Mouse (Mus musculus) lung, postnatal 0 days (tissue): ENCODE data around the gene Sh3bp4. TPM values are rescaled to one million over a fixed set of nuclear protein-coding genes. Genes with fewer than 3 reads are reported as not detected.

Source experiments
- ATAC-seq: fragments of 200-750 bp; cut with Nextera tagmentation; 2 replicates; pipeline ENCODE4 v1.8.0; 2017; ENCODE audit warnings: moderate library complexity
- DNase-seq: peaks from one replicate; pipeline ENCODE4 v3.0.0-alpha.2; 2016; ENCODE audit warnings: low spot score
- H3K27ac ChIP-seq: fragments of 300-500 bp; sonication (generic); 2 replicates; pipeline ENCODE4 v1.5.1; 2014; ENCODE audit warnings: antibody characterized with exemption, mild to moderate bottlenecking, low read length, mixed read lengths
- H3K27me3 ChIP-seq: fragments of 300-500 bp; sonication (generic); replicated peaks from 2 replicates; pipeline ENCODE4 v1.6.1; 2014; ENCODE audit warnings: low read length, mixed read lengths; ENCODE audit not compliant: insufficient read depth
- H3K36me3 ChIP-seq: fragments of 300-500 bp; sonication (generic); 2 replicates; pipeline ENCODE4 v1.6.1; 2014; ENCODE audit warnings: low read length, mixed read lengths; ENCODE audit not compliant: insufficient read depth
- H3K4me1 ChIP-seq: fragments of 300-500 bp; sonication (generic); 2 replicates; pipeline ENCODE4 v1.6.1; 2014; ENCODE audit warnings: antibody characterized with exemption, low read depth, low read length, mixed read lengths; ENCODE audit not compliant: insufficient read depth
- H3K4me2 ChIP-seq: fragments of 300-500 bp; sonication (generic); replicated peaks from 2 replicates; pipeline ENCODE4 v1.6.1; 2014; ENCODE audit warnings: low read depth, mild to moderate bottlenecking, low read length, moderate library complexity, mixed read lengths
- H3K4me3 ChIP-seq: fragments of 300-500 bp; sonication (generic); 2 replicates; pipeline ENCODE4 v1.5.1; 2014; ENCODE audit warnings: low read depth, low read length
- H3K9ac ChIP-seq: fragments of 300-500 bp; sonication (generic); replicated peaks from 2 replicates; pipeline ENCODE4 v1.6.1; 2014; ENCODE audit warnings: low read depth, mild to moderate bottlenecking
- H3K9me3 ChIP-seq: fragments of 300-500 bp; sonication (generic); 2 replicates; pipeline ENCODE4 v1.6.1; 2016; ENCODE audit warnings: low read length, mixed read lengths
- CTCF ChIP-seq: IDR thresholded peaks from 2 replicates; pipeline ENCODE4 v1.5.1; 2016; ENCODE audit warnings: antibody characterized with exemption, mild to moderate bottlenecking
- EP300 ChIP-seq: IDR thresholded peaks from 2 replicates; pipeline ENCODE4 v1.6.1; 2016; ENCODE audit warnings: antibody characterized with exemption, mild to moderate bottlenecking, control low read depth
- WGBS: fragments of 180-500 bp; shearing (Covaris S2); extraction: QIAGEN DNeasy Blood & Tissue Kit; methylation state at CpG from one replicate; pipeline ENCODE4 v1.1.7; 2014; 5-methylcytosine and 5-hydroxymethylcytosine counted together
- polyA plus RNA-seq: library from polyadenylated mRNA; unstranded; fragments of >200 nt; fragmentation: Nextera tagmentation; extraction: Ambion mirVana; gene quantifications from 2 replicates; pipeline ENCODE4 v1.2.1, GENCODE M21; 2015

The Sh3bp4 gene
- polyA plus RNA-seq, 1 experiment from 2014 or later: 18.9 TPM

DNA sequence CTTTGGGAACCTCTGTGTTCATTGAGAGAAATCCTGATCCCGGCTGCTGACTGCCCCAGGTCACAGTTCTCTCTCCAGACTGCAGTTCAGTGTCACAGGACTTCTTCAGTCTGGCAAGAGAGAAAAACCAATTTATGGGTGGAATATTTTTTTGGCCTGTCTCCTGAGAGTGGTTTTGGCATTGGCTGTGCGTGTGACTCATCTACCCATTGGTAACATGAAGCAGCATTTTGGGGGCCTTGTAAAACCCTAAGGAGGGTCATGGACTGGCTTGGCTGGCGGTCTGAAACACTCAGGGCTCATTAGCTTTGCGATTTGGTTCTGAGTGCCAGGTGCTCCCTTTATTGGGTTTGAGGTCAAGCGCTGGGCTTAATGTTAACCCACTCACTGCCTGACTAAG lies 10.6 kb downstream of the Sh3bp4 start:
- H3K27me3 ChIP-seq: no peaks in the 10 kb centered on the region
- no peak overlapping the region for H3K4me3 ChIP-seq
- no peak overlapping the region for H3K27ac ChIP-seq
- H3K9me3 ChIP-seq: no peaks in the 10 kb centered on the region
- WGBS: 59% methylated on average over 5 of the region's 5 CpGs
- TF ChIP-seq EP300 (no peak), CTCF (no peak)
- DNase-seq (no peak), ATAC-seq (no peak)
- no peak overlapping the region for H3K4me2 ChIP-seq
- H3K4me1 ChIP-seq: peaks cover 8% of the 10 kb centered on the region; the same call in 1 of the 2 replicates
- H3K9ac ChIP-seq: no peak overlapping the region
- no peaks in the 10 kb centered on the region for H3K36me3 ChIP-seq

- Histone ChIP-seq H3K4me1 (peaks cover 8% of the 10 kb centered on the region; the same call in 1 of the 2 replicates), H3K27ac (no peak overlapping the region), H3K36me3 (no peaks in the 10 kb centered on the region), H3K4me3 (no peak overlapping the region), H3K9me3 (no peaks in the 10 kb centered on the region), H3K9ac (no peak overlapping the region), H3K27me3 (no peaks in the 10 kb centered on the region), H3K4me2 (no peak overlapping the region)
- DNase-seq: no peak
- no peak for TF ChIP-seq CTCF
- no peak for TF ChIP-seq EP300
- ATAC-seq: no peak
- WGBS: 78% methylated on average over 4 of the region's 4 CpGs
Observed at GRCm38 (mm10) chr1:89081371-89081770, 11.2 kb downstream of the Sh3bp4 start.

- Histone ChIP-seq H3K4me2 (no peak overlapping the region), H3K9ac (no peak overlapping the region), H3K27me3 (no peaks in the 10 kb centered on the region), H3K36me3 (no peaks in the 10 kb centered on the region), H3K4me3 (no peak overlapping the region), H3K27ac (no peak overlapping the region), H3K4me1 (peaks cover 8% of the 10 kb centered on the region; the same call in 1 of the 2 replicates), H3K9me3 (no peaks in the 10 kb centered on the region)
- TF ChIP-seq EP300: no peak
- peak; percentile 19 for TF ChIP-seq CTCF
- no peak for DNase-seq
- WGBS: 63% methylated on average over 14 of the region's 14 CpGs
- no peak for ATAC-seq
Observed at GRCm38 (mm10) chr1:89082171-89082882, 12.1 kb downstream of the Sh3bp4 start.

- DNase-seq (no peak), ATAC-seq (no peak)
- Histone ChIP-seq H3K4me3 (no peak overlapping the region), H3K27ac (no peak overlapping the region), H3K36me3 (no peaks in the 10 kb centered on the region), H3K4me1 (peaks cover 14% of the 10 kb centered on the region; the same call in 1 of the 2 replicates), H3K27me3 (no peaks in the 10 kb centered on the region), H3K9me3 (no peaks in the 10 kb centered on the region), H3K9ac (no peak overlapping the region), H3K4me2 (no peak overlapping the region)
- TF ChIP-seq EP300: no peak
- TF ChIP-seq CTCF: no peak
- 60% methylated on average over 9 of the region's 9 CpGs for WGBS
Observed at GRCm38 (mm10) chr1:89086575-89087153, 16.4 kb downstream of the Sh3bp4 start.

- H3K4me3 ChIP-seq: no peak overlapping the region
- no peak overlapping the region for H3K9ac ChIP-seq
- H3K4me1 ChIP-seq: peaks cover 29% of the 10 kb centered on the region
- no peak overlapping the region for H3K27ac ChIP-seq
- H3K9me3 ChIP-seq: no peaks in the 10 kb centered on the region
- 49% methylated on average over 10 of the region's 10 CpGs for WGBS
- H3K36me3 ChIP-seq: no peaks in the 10 kb centered on the region
- no peak for ATAC-seq
- DNase-seq: no peak
- no peak overlapping the region for H3K4me2 ChIP-seq
- TF ChIP-seq CTCF (no peak), EP300 (no peak)
- no peaks in the 10 kb centered on the region for H3K27me3 ChIP-seq
Observed at GRCm38 (mm10) chr1:89088144-89088543, 17.9 kb downstream of the Sh3bp4 start.

- TF ChIP-seq EP300 (no peak), CTCF (no peak)
- Histone ChIP-seq H3K27ac (no peak overlapping the region), H3K27me3 (no peaks in the 10 kb centered on the region), H3K4me1 (peaks cover 35% of the 10 kb centered on the region), H3K4me2 (no peak overlapping the region), H3K36me3 (no peaks in the 10 kb centered on the region), H3K4me3 (no peak overlapping the region), H3K9ac (no peak overlapping the region), H3K9me3 (no peaks in the 10 kb centered on the region)
- 31% methylated on average over 3 of the region's 3 CpGs for WGBS
- DNase-seq (no peak), ATAC-seq (no peak)
Observed at GRCm38 (mm10) chr1:89088748-89089288, 18.6 kb downstream of the Sh3bp4 start.
